Mouse (Mus musculus): ENCODE data around the gene Fut4.
A peak's percentile ranks its signal among the peaks of the same experiment; 100 is the strongest.
"Not testable (repeated sequence)": the region's sequence is repeated elsewhere in the genome, so short reads cannot be mapped to it uniquely, and the experiment has no call there.

The Fut4 gene

GRCm38 (mm10) chr9:14724755-14725420 lies 27.3 kb downstream of the Fut4 start:
- no peak for DNase-seq

- DNase-seq = no peak
These were observed 30.6 kb downstream of the Fut4 start for GRCm38 (mm10) chr9:14721610-14722009.

- DNase-seq = no peak
These were observed 31.8 kb downstream of the Fut4 start for GRCm38 (mm10) chr9:14720384-14720783.

- no peak for DNase-seq
These were observed 33.9 kb downstream of the Fut4 start for GRCm38 (mm10) chr9:14718332-14718691.

- DNase-seq = no peak
These were observed 34.4 kb downstream of the Fut4 start for GRCm38 (mm10) chr9:14717689-14718331.

GRCm38 (mm10) chr9:14715258-14715657 lies 36.9 kb downstream of the Fut4 start:
- DNase-seq = no peak

- no peak for DNase-seq
These were observed 41.3 kb downstream of the Fut4 start for GRCm38 (mm10) chr9:14710910-14711309.

- DNase-seq = no peak
These were observed 46.7 kb downstream of the Fut4 start for GRCm38 (mm10) chr9:14705321-14706162.

- DNase-seq = not testable (repeated sequence)
These were observed 51.4 kb downstream of the Fut4 start for GRCm38 (mm10) chr9:14700795-14701194.

GRCm38 (mm10) chr9:14699288-14699640 lies 52.9 kb downstream of the Fut4 start:
- no peak for DNase-seq

- peak; percentile 73 for DNase-seq
These were observed 53.5 kb downstream of the Fut4 start for GRCm38 (mm10) chr9:14698582-14699287.
